Mouse (Mus musculus) left cerebral cortex, adult 9 months (tissue): Measurements from ENCODE around the gene Suclg1.

Experiments used
- DNase-seq, 2 experiments: peaks; one replicate each; pipeline ENCODE4 v3.0.0; 2022; ENCODE audit warnings: low spot score in 2 of 2

Suclg1 gene

GRCm38 (mm10) chr6:73322306-73322705 is 74.1 kb downstream of the Suclg1 start:
- DNase-seq: no peak
